In genomic region chr16:40930596-40930995, GRCm38 (mm10) we compare ENCODE assay signal across 22 mouse cellular contexts.
"Had no signal": no experiment of that assay in that cellular context is flagged by ENCODE, and none has a peak within 500 bp of the region (broad histone marks: within the 10 kb centered on the region; RNA-seq: fewer than 3 reads in every experiment).

No protein-coding gene starts in this region.

- ATAC-seq: forebrain, postnatal 0 days; hindbrain, postnatal 0 days; liver, embryonic 12.5 days had no signal

- DNase-seq: forebrain, postnatal 0 days; gastrocnemius, postnatal 14 days; gastrocnemius, postnatal 36 days; heart, adult 11 months; heart, adult 2 months; heart, postnatal 14 days; heart, postnatal 36 days; kidney, postnatal 10 days; kidney, postnatal 25 days; kidney, postnatal 4 days had no signal

- H3K4me1 ChIP-seq: heart, embryonic 13.5 days; heart, embryonic 15.5 days; hindbrain, embryonic 13.5 days; hindbrain, embryonic 15.5 days; limb, embryonic 10.5 days; limb, embryonic 12.5 days; liver, embryonic 12.5 days had no signal

- H3K9ac ChIP-seq: forebrain, postnatal 0 days; heart, embryonic 13.5 days; heart, embryonic 15.5 days; hindbrain, embryonic 13.5 days; hindbrain, embryonic 15.5 days; limb, embryonic 12.5 days; liver, embryonic 12.5 days; liver, embryonic 14.5 days had no signal

- H3K27ac ChIP-seq: heart, adult 2 months; heart, embryonic 13.5 days; heart, embryonic 15.5 days; hindbrain, embryonic 13.5 days; hindbrain, embryonic 15.5 days; hindbrain, postnatal 0 days; layer of hippocampus, adult 2 months; left cerebral cortex, adult 2 months; limb, embryonic 10.5 days; limb, embryonic 12.5 days; liver, embryonic 12.5 days; liver, embryonic 14.5 days had no signal

- H3K9me3 ChIP-seq: heart, embryonic 13.5 days; heart, embryonic 15.5 days; hindbrain, embryonic 13.5 days; hindbrain, embryonic 15.5 days; limb, embryonic 10.5 days; limb, embryonic 12.5 days; liver, embryonic 12.5 days had no signal

- H3K4me3 ChIP-seq: heart, adult 2 months; heart, embryonic 13.5 days; heart, embryonic 15.5 days; hindbrain, embryonic 13.5 days; hindbrain, embryonic 15.5 days; layer of hippocampus, adult 2 months; left cerebral cortex, adult 2 months; limb, embryonic 10.5 days; limb, embryonic 12.5 days; liver, embryonic 12.5 days had no signal

- H3K36me3 ChIP-seq: heart, embryonic 13.5 days; heart, embryonic 15.5 days; hindbrain, embryonic 13.5 days; hindbrain, embryonic 15.5 days; limb, embryonic 10.5 days; limb, embryonic 12.5 days; liver, embryonic 12.5 days had no signal

- H3K27me3 ChIP-seq: heart, embryonic 13.5 days; heart, embryonic 15.5 days; hindbrain, embryonic 13.5 days; hindbrain, embryonic 15.5 days; limb, embryonic 12.5 days; liver, embryonic 12.5 days had no signal

- H3K4me2 ChIP-seq: heart, embryonic 11.5 days; heart, embryonic 13.5 days; heart, embryonic 15.5 days; hindbrain, embryonic 13.5 days; hindbrain, embryonic 15.5 days; limb, embryonic 12.5 days; liver, embryonic 12.5 days had no signal
